Mouse (Mus musculus): Measurements from ENCODE around the gene Mfap3l.
"Not testable (repeated sequence)": the region's sequence is repeated elsewhere in the genome, so short reads cannot be mapped to it uniquely, and the experiment has no call there.

The Mfap3l gene

GRCm38 (mm10) chr8:60632250-60632932 is at the start of gene Mfap3l:
Gene Mfap3l, plus strand, starts transcription at chr8:60632827.
- in situ Hi-C loops (cut with MboI, MseI) = loop anchor here in 1 of 2 experiments (10.0 kb wide), 1 partner anchor 232 kb away; no protein-coding TSS in a partner anchor

DNA sequence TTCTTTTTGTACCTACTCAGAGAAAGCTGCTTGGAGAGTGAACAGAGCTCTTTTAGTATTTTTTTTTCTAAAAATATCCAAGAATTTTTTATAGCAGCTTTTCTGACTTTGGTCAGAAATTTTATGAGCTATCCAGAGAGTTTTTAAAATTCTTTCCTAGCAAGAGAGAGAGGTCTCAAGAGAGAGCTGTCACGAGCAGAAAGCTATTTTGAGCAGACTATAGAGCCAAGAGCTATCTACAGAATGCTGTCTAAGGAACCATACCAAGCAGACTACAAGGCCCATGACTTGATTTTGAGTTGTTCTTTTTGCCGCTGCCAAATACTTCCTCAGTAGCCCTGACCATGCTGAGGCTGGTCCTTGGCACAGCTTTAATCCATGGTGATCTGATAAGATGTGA is 49.3 kb upstream of the Mfap3l start:
- in situ Hi-C loops (cut with MboI, MseI) = no loop called here

DNA sequence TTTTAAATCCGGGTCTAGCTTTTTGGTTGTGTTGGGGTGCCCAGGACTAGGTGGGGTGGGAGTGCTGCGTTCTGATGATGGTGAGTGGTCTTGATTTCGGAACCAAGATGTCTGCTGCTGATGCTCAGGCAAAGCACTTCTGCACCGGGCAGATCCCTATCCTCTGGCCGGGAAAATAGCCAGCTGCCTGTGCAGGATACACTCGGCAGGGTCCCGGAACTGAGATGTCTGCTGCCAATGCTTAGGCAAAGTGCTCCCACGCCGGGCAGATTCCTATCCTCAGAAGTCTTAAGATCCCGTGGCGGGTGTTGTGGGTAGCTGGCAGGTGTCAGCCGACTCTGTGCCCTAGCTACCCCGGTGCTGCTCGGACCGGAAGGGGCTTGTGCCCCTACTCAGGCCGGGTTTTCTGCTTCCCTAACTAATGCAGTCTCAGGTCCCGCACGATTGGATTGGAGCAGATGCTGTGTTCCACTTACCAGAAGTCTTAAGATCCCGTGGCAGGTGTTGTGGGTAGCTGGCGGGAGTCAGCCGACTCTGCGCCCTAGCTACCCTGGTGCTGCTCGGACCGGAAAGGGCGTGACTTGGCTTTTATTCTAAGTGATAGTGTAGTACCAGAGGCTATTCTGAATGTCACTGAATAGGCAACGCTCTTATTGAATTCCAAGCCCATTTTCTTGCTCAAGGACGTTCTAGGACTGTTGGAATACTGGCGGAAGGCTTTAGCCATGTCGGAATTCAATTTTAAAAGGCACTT is 41.1 kb upstream of the Mfap3l start:
- in situ Hi-C loops (cut with MboI, MseI) = not testable (repeated sequence)

GRCm38 (mm10) chr8:60594761-60595160 is 37.9 kb upstream of the Mfap3l start:
- in situ Hi-C loops (cut with MboI, MseI) = no loop called here

- in situ Hi-C loops (cut with MboI, MseI) = no loop called here
Measured at GRCm38 (mm10) chr8:60611580-60612111, 21.0 kb upstream of the Mfap3l start.

GRCm38 (mm10) chr8:60616928-60617327 is 15.7 kb upstream of the Mfap3l start:
- in situ Hi-C loops (cut with MboI, MseI) = loop anchor here in 1 of 2 experiments (5.0 kb wide), 1 partner anchor 250 kb away; no protein-coding TSS in a partner anchor

DNA sequence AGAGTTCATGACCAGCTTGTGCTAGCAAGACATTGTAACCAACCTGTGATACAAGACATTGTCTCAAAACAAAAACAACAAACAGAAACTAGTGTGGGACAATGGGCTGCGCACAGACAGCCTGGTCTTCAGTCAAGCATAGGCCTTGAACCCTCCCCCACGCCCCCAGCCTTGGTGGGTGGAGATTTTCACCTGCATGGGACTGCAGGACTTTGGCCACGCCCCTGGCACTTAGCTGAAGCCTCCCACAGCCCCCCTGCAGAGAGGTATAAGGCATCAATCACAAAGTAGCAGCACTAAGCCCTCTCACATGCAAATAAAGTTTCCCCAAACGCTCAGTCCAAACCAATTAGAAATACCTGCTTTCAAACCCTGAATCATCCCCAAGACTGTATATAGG is 11.1 kb upstream of the Mfap3l start:
- in situ Hi-C loops (cut with MboI, MseI) = loop anchor here in 1 of 2 experiments (10.0 kb wide), 1 partner anchor 1853 kb away; no protein-coding TSS in a partner anchor

- in situ Hi-C loops (cut with MboI, MseI) = loop anchor here in 1 of 2 experiments (10.0 kb wide), 1 partner anchor 1853 kb away; no protein-coding TSS in a partner anchor
Measured at GRCm38 (mm10) chr8:60622056-60622455, 10.6 kb upstream of the Mfap3l start.

DNA sequence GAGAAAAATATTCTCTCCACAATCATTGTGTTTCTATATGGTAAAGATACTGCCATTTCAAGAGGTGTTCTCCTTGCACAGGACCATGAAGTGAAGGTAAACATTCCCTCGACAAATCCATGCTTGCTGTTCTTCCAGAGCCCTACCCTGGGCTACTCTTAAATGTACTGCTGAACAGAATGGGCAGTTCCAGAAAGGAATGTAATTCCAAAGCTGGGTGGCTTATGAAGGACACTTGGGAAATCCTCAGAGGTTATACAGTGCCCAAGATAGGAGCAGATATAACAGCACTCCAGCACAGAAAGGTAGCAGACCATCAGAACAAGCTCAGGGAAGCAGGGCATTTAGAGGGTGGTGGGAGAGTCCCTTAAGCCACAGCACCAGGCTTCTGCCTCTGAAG is 9.2 kb upstream of the Mfap3l start:
- in situ Hi-C loops (cut with MboI, MseI) = loop anchor here in 1 of 2 experiments (10.0 kb wide), 1 partner anchor 1851 kb away; no protein-coding TSS in a partner anchor

GRCm38 (mm10) chr8:60624722-60625121 is 7.9 kb upstream of the Mfap3l start:
- in situ Hi-C loops (cut with MboI, MseI) = loop anchor here in 1 of 2 experiments (10.0 kb wide), 1 partner anchor 1850 kb away; no protein-coding TSS in a partner anchor

GRCm38 (mm10) chr8:60627937-60628336 is 4.7 kb upstream of the Mfap3l start:
- in situ Hi-C loops (cut with MboI, MseI) = loop anchor here in 1 of 2 experiments (10.0 kb wide), 1 partner anchor 1847 kb away; no protein-coding TSS in a partner anchor

- in situ Hi-C loops (cut with MboI, MseI) = loop anchor here in 1 of 2 experiments (10.0 kb wide), 1 partner anchor 1846 kb away; no protein-coding TSS in a partner anchor
Measured at GRCm38 (mm10) chr8:60629059-60629458, 3.6 kb upstream of the Mfap3l start.

DNA sequence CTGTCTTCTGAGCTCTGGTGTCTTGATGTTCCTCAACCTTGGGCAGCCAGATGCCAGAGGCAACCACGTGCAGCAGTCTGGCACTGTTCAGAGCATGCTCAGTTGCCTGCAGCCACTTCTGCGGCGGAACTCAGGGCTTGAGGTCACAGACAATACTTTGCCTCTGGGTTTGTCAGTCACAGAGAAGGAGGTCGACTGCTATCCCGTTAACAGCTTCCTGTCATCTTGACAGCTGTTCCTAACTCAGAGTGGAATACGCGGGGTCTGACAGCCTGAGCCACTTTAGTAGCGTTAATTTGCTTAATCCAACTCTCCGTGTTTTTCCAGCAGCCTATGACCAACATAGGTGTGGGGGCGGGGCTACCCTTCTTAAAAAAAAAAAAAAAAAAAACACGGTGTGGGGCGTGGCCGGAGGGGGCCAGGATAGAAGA is 1.1 kb upstream of the Mfap3l start:
- in situ Hi-C loops (cut with MboI, MseI) = loop anchor here in 1 of 2 experiments (10.0 kb wide), 1 partner anchor 233 kb away; no protein-coding TSS in a partner anchor

DNA sequence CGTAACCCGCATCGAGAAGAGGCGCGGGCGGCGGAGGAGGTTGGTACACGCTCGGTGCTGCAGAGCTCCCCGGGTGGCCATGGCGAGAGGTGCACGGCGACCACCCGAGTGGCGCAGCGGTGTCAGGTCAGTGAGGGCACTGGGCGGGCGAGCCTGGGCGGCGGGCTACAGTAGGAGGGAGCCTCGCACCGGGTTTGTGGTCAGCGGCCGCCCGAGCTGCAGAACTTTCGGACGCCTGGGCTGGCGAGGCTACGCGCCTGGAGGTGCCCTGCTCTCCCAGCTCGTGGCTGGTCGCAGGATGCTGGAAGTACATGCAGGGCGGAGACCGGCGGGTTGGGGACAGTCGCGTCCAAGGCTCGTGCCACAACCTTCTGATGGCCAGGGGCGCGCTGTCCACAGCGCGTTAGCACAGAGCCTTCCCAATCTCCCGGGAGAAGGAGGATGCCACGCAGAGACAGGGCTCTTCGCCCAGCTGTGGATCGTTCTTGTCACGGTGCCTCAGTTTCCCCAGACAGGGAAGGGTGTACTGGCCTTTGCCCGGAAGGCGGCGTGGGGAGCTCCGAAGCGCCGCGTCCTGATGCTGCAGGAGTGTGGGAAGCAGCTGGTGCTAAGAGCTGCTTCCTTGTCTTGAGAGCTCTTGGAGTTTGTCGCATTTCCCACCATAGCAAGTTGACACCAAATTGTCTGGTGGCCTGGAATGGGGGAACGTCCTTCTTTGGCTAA is 467 bp downstream of the Mfap3l start:
- in situ Hi-C loops (cut with MboI, MseI) = loop anchor here in 1 of 2 experiments (10.0 kb wide), 1 partner anchor 232 kb away; no protein-coding TSS in a partner anchor

GRCm38 (mm10) chr8:60634921-60635320 is 2.3 kb downstream of the Mfap3l start:
- in situ Hi-C loops (cut with MboI, MseI) = loop anchor here in 1 of 2 experiments (10.0 kb wide), 1 partner anchor 230 kb away; no protein-coding TSS in a partner anchor

DNA sequence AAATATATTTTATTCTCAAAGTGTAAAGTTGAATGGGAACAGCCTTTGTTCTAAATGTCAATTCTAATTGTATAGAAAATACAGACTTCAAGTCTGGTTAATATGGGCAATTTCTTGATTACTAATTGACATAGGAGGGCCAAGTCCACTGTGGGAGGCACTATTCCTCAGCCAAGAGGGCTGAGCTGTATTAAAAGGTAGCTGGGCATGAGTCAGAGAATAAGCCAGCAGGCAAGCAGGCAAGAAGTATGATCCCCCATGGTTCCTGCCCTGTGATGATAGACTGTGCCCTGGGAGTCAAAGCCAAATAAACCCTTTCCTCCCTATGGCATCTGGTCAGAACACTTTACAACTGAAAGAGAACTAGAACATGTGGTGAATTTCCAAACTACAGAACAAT is 3.2 kb downstream of the Mfap3l start:
- in situ Hi-C loops (cut with MboI, MseI) = loop anchor here in 1 of 2 experiments (10.0 kb wide), 1 partner anchor 229 kb away; no protein-coding TSS in a partner anchor

- in situ Hi-C loops (cut with MboI, MseI) = no loop called here
Measured at GRCm38 (mm10) chr8:60640046-60640445, 7.4 kb downstream of the Mfap3l start.

DNA sequence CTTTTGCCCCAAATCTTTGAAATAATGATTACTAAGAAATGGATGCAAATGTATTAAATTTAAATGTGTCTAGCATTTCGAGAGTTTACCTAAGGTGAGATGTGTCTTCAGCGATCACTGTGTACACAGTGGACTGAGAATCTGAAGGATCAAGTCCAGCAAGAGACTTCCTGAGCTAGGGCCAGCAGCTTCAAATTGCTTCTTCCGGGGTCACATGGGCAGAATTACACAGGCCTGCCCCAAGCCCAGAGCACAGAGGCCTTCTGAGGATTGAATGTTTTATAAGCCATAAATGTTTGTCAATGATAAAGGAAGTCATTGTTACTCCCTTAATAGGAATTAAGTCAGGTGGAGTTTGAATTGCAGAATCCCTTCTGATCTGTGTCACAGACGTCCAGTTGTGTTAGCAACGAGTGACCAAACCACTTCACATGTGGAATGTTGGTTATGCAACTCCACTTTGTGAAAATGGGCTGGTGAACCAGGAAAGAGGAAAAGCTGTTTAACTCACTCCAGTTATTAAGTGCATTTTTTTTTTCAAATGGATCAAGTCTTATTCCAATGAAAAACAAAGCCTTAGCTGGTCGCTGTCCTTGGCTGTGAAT is 10.9 kb downstream of the Mfap3l start:
- in situ Hi-C loops (cut with MboI, MseI) = no loop called here

DNA sequence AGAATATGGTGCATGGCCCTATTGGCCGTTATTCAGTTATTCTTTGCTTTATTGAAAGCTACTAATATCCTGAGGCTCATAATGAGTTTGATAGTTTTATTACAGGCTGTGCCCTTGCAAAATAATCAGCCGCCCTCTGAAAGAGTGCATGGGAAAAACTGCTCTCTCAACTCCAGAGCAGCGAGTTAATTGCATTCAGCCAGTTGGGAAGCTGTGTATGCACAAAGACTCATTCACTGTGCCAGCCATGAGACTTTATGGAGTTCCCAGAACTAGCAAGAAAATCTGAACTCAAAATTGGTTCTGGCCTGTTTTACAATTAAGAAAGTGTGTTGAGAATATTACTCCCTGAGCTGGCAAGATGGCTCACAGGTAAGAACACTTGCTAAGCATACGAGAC is 12.5 kb downstream of the Mfap3l start:
- in situ Hi-C loops (cut with MboI, MseI) = no loop called here

- in situ Hi-C loops (cut with MboI, MseI) = no loop called here
Measured at GRCm38 (mm10) chr8:60645911-60646310, 13.3 kb downstream of the Mfap3l start.

Data from T-helper 17 cell (primary cell).